Mouse (Mus musculus): ENCODE data around the gene Uri1.

GRCm38 (mm10) chr7:38019770-38020169 lies 3.6 kb downstream of the Uri1 start:
- TF ChIP-seq EP300 (IDR thresholded peaks at IDR 0.05; ENCODE audit: insufficient read depth, low read depth, low read length) = no peak
- no peak for TF ChIP-seq CTCF (IDR thresholded peaks at IDR 0.05)
- TF ChIP-seq POLR2A (IDR thresholded peaks at IDR 0.05; ENCODE audit: insufficient read depth, low read depth, low read length) = no peak
